Mouse (Mus musculus) kidney, adult 8-10 months (tissue): ENCODE data around the gene Zfp988.
"Not testable (repeated sequence)": the region's sequence is repeated elsewhere in the genome, so short reads cannot be mapped to it uniquely, and the experiment has no call there.

Experiments used
- DNase-seq, 2 experiments: peaks; one replicate each; pipeline ENCODE4 v3.0.0; 2022

Gene Zfp988

GRCm38 (mm10) chr4:147305436-147305835 lies at the start of gene Zfp988:
Gene Zfp988, plus strand, starts transcription at chr4:147305674.
- DNase-seq = not testable (repeated sequence)

GRCm38 (mm10) chr4:147262708-147263107 lies 42.8 kb upstream of the Zfp988 start:
- DNase-seq = not testable (repeated sequence)

- not testable (repeated sequence) for DNase-seq
Measured at GRCm38 (mm10) chr4:147267302-147267701, 38.2 kb upstream of the Zfp988 start.

- DNase-seq = not testable (repeated sequence)
Measured at GRCm38 (mm10) chr4:147268735-147269134, 36.7 kb upstream of the Zfp988 start.

GRCm38 (mm10) chr4:147270026-147270425 lies 35.4 kb upstream of the Zfp988 start:
- DNase-seq = not testable (repeated sequence)

GRCm38 (mm10) chr4:147271601-147272000 lies 33.9 kb upstream of the Zfp988 start:
- DNase-seq = not testable (repeated sequence)

GRCm38 (mm10) chr4:147275021-147275772 lies 30.3 kb upstream of the Zfp988 start:
- DNase-seq = not testable (repeated sequence)

GRCm38 (mm10) chr4:147275773-147276140 lies 29.7 kb upstream of the Zfp988 start:
- DNase-seq = not testable (repeated sequence)

- DNase-seq = not testable (repeated sequence)
Measured at GRCm38 (mm10) chr4:147280406-147280805, 25.1 kb upstream of the Zfp988 start.

- not testable (repeated sequence) for DNase-seq
Measured at GRCm38 (mm10) chr4:147298585-147298984, 6.9 kb upstream of the Zfp988 start.

GRCm38 (mm10) chr4:147302375-147302774 lies 3.1 kb upstream of the Zfp988 start:
- not testable (repeated sequence) for DNase-seq

- not testable (repeated sequence) for DNase-seq
Measured at GRCm38 (mm10) chr4:147335036-147335690, 29.7 kb downstream of the Zfp988 start.

GRCm38 (mm10) chr4:147335691-147336367 lies 30.4 kb downstream of the Zfp988 start:
- not testable (repeated sequence) for DNase-seq

GRCm38 (mm10) chr4:147336368-147337195 lies 31.1 kb downstream of the Zfp988 start:
- DNase-seq = not testable (repeated sequence)

GRCm38 (mm10) chr4:147337520-147337919 lies 32.0 kb downstream of the Zfp988 start:
- not testable (repeated sequence) for DNase-seq

- no peak for DNase-seq
Measured at GRCm38 (mm10) chr4:147338032-147338610, 32.6 kb downstream of the Zfp988 start.

- not testable (repeated sequence) for DNase-seq
Measured at GRCm38 (mm10) chr4:147338706-147339105, 33.2 kb downstream of the Zfp988 start.

- not testable (repeated sequence) for DNase-seq
Measured at GRCm38 (mm10) chr4:147339601-147340219, 34.2 kb downstream of the Zfp988 start.

- DNase-seq = not testable (repeated sequence)
Measured at GRCm38 (mm10) chr4:147340236-147340635, 34.8 kb downstream of the Zfp988 start.

- DNase-seq = not testable (repeated sequence)
Measured at GRCm38 (mm10) chr4:147340876-147341275, 35.4 kb downstream of the Zfp988 start.
